Mouse (Mus musculus) embryo, embryonic 10.5 days (tissue): ENCODE measurements at regions not wholly inside any gene's neighbourhood (a gene's known extent, or its start where the extent isn't known, plus 50 kb on each side); places are given as distances from the start of the nearest gene placed in this dataset.
A peak's percentile ranks its signal among the peaks of the same experiment; 100 is the strongest.

ENCODE experiments used
- DNase-seq: peaks from one replicate; pipeline ENCODE4 v3.0.0-alpha.2; 2015; ENCODE audit warnings: low spot score

DNA sequence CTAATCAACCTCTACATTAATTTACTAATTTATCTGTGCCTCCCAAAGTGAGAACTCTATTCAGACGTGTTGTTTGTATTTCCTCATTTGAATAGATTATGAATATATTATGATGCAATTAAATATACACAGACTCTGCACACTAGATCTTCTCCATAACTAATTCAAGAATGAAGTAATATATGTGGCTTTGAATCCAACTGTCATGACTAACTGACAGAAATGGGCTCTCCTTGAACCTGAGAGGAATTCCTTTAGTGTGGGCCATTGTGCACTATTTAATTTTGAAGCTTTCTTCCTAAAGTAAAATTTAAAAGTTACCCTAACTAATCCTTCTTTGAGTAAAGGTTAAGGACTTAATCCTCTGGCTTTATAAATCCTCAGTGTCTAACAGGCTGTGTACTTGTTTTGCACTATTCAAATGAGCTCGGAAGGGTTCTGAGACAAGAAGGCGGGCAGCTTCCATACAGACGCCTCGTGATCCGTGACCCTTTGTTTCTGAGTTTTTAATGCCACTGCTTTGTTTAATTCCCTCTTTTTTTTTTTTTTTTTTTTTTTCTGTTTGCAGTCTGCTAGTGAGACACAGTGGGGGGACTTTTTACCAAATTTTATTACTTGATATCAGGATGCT, 128.0 kb upstream of the Sox2 start:
- no peak for DNase-seq

DNA sequence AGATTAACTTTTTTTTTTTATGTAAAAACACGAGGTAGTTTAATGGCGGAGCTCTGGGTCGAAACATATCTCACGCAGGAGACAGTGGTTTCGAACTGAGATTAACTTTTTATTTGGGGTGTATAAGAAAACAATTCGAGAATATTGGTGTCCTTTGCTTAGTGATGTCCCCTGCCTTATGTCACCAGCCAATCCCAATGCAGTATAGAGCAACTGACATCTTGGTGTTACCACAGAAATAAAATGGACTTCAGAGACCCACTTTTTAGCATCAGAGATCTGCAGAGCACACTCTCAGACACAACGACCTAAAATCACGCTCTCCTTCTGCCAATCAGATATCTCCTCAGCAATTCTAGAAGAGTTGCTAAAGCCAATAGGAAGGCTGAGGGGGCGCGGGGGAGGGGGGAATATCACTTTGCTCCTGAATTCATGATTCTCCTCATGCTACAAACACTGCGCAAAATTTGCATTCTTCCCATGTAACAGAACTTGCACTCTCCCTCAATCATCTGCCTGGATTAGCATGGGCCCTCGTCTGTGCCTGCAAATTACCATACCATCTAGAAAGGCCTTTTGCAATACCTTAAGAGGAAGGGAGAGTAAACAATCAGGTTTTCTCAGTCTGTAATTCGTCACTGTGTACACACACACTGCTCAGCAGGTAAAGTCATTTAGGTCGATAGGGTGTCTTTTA, 128.7 kb upstream of the Sox2 start:
- no peak for DNase-seq

DNA sequence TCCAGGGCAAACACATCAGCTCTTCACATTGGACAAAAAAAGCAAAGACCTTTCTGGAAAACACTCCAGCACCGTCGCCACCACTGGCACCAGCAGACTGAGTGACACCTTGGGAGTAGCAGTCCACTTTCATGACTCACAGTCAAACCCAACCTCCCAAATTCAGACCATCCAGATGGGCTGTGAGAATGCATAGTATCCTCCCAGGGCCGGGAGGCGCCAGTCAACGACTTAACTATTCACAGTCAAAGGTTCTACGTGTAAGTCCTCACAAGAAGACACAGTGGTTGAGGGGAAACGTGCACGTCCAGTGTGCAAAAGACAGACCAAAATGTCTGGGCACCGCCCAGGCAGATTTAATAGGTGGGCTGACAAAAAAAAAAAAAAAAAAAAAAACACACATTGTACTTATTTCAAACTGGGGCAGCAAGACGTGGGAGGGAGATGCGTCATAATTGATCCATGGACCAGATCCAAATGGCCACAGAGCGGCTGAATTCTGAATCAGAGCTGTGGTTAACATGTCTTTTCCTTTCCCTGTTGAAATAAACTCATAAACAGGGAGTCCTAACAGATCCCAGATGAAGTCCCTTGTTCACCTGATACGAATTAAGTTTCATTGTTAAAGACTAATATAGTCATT, 137.6 kb upstream of the Sox2 start:
- DNase-seq, result no peak

DNA sequence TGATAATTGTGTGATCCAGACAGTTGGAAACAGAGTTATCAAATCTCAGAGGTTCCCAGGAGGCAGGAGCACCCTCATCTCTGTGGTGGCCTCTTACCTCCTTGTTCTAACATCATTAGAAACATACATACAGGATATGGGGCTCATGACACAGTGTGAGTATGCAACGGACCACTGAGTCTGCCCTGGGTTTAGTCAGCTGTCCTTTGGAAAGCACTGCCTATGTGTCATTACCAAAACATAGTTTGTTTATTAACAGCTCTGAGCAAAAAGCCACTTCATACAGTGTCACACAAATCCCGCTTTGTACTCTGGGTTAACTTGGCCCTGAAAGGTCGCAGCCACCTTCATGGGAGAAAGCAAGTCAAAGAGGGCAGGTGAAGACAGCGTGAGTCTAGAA, 139.5 kb upstream of the Sox2 start:
- DNase-seq, result no peak

DNA sequence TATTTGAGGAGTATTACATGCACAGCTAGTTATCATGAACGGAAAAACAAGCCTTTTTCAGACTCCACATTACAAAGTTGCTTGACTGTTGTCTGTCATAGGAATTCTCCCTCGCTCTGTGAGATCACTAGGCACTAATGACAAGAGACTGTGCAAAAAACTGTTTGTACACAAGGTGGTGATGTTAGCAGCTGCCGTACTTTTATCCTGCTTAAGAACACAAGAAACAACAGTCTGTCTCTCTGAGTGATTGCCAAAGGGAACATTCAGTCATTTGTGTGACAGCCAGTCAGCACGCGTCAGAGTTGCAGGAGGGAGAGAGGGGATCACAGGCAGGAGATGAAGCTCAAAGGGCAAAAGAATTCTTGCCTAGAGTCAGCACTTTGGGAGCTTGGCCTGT, 141.0 kb upstream of the Sox2 start:
- no peak for DNase-seq

DNA sequence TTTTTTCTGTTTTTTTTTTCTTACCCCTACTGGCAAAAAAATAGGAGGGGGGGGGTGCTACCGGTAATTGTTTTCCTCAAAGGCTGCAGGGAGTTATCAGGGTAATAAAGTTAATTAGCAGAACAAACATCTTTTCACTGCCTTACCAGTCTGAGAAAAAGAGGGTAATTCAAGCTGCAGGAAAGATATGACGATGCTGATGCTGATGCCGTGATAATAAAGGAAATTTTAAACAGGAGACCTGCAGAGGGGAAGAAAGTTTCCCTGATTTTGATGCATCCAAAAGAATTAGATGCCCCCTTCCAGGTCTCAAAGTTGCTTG, 145.7 kb upstream of the Sox2 start:
- no peak for DNase-seq

DNA sequence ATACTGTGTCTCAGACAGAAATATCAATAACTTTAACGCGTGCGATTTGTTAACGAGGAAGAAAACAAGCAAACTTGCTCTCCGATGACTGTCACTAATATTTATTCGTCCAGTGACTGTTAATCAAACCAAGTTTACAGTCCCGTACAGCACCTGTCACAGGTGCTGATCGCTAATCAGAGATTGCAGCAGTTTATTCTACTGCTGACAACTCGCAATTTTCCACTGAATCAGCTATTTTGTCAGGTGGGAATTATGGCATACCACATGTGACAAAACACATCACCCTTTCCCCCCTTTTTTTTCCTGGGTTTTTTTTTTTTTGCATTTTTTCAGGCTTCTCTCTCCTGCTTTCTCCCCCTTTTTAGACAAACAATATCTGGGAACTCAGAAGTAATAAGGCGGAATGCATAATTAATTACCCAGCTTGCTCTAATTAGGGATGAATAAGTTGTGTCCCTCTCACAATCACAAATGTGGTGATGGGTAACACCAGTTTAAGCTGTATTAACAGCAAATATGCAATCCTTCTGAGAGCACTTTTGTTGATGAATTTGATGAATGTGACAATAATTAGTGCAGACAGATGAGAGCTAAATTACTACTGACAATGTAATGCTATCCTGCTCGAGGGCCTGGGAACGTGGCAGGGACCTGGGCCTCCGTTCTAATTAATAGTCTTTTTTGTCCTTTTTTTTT, 146.2 kb upstream of the Sox2 start:
- DNase-seq, result peak; percentile 38

DNA sequence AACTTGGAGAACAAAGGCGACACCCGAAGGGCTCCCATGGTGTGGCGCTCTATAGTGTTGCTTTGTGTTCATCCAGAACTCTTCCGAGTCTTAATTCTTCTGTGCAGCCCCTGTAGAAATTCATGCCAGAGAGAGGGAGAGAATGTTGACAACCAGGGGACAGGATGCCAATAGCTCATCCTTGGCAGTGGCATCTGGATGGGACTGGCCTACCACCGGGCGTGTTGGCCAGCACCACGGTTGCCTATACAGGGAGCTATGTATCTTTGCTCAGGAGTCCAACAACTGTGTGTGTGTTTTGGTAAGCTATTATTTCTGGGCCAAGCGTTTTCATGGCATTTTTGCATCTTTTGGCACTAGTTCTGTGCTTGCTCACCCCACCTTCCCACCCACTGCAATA, 153.4 kb upstream of the Sox2 start:
- no peak for DNase-seq

DNA sequence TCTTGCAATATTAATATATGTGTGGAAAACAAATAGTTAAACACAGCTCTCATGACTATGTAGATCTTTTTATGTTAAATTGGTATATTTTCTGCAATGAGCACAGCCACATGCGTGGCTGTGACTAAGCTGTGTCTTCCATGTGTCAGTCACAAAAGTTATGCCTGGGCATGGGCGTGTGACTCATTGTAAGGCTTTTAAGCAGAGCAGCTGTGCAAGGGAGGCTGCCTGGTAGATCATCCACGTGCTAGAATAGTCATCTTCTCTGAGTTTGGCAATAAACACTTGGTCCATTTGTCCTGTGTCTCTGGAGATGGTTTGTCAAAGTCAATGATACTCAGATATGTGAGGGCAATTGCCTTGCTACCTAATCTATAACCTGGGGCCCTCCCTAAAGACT, 154.6 kb upstream of the Sox2 start:
- DNase-seq, result no peak

DNA sequence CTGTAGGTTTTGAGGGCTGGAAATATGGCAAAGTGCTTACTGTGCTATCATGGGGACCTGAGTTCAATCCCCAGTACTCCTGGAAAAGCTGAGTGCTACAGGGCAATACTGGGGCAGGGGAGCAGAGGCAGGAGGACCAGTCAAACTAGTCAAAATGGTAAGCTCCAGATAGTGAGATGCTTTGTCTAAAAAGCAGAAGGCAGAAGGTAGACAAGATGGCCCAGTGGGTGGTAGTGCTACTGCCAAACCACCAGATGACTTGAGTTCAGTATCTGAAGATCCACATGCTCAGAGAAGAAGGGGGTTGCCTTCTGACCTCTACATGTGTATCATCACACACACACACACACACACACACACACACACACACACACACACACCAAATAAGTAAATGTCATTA, 156.3 kb upstream of the Sox2 start:
- no peak for DNase-seq

DNA sequence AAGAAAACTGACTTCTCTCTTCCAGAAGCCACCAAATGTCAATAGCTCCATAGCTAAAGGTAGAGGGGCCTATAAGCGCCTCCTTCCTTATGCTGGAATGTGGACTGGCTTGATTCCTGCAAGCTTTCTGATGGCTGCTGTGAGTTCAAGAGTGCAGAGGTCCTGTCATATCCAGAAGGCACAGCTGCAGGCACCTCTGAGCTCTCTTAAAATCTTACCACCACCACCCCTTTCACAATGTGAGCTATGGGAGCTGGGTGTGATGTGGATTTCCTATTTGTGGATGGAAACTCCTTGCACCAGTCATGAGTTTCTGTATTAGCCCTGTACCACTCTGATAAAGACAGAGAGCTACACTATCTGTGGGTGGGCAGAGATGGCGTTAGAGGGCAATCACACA, 161.2 kb upstream of the Sox2 start:
- no peak for DNase-seq

DNA sequence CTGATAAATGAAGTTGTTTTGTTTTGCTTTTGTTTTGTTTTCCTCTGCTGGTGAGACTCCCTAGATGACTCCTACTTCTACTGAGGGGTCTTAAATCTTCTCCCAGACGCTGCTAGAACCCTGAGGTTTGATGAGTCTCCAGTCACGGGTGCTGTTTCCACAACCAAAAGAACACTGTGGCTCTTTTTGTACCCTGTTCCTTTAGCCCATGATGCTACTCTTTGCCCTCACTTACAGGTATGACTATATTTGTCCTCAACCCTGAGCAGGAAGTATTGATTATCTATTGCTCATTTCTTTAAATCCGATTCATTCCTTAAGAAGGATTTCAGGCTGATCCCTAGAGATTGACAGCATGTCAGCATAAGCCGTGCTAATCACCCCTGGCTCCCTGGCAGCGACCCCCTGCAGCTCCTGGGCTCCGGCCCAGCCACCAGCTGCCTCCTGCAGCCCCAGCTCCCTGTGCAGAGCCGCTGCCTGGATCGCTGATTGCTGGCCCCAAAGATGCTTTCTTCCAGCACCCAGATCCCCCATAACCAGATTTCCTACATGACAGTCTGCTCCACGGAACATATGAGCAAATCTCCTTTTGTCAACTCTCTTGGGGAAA, 163.7 kb upstream of the Sox2 start:
- DNase-seq, result peak; percentile 15

DNA sequence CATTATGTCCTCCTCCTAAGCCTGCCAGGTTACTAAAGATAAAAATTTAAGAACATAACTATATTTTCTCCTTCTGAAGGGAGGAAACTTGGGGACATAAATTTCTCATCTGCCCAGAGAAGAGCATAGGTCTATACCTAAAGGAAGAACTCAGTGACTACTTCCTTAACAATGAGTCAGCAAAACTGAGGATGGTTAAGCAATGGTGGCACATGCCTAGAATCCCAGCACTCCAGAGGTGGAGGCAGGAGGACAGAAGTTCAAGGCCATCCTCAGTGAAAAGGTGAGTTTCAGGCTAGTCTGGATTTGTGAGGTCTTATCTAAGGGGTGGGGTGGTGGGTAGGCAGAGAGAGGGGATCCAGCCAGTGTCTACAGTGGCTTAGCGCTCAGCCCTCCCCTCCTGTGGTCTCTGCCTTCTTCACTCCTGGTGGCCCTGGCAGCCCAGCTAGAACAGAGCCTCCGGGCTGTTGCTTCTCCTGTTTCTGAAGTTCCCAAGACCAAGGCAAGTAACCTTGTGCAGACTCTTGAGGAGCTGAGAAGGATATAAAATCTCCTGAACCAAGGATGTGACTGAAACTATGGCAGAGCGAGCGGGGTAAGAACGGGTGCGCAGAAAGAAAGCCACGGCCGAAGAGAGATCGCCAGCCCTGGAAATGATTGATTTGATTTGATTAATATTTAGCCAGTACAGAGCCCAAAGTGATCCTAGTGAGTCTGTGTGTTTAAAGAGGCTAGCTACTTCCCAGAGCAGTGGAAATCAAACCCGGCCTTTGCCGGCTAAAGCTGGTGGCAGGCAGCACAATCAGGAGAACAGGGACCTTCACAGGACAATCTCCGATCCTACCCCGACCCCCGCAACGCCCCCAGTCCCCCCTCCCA, 164.6 kb upstream of the Sox2 start:
- peak; percentile 14 for DNase-seq

DNA sequence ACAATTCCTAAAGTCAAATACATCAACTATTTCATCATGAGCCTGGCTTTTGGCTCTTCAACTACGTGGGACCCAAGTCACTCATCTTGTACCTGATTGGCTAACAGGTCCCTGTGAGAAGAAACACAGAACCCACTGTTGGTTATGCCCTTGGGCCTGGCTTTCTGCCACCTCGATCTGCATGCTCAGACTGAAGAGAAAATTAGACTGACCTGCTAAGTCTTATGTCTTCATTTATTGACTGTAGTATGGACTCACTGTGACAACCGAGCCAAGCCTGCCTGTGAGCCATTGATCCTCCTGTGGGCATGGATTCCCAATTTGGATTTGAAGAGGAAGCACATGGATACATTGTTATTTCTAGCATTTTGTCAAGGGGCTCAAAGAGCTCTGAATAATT, 166.3 kb upstream of the Sox2 start:
- DNase-seq, result no peak

DNA sequence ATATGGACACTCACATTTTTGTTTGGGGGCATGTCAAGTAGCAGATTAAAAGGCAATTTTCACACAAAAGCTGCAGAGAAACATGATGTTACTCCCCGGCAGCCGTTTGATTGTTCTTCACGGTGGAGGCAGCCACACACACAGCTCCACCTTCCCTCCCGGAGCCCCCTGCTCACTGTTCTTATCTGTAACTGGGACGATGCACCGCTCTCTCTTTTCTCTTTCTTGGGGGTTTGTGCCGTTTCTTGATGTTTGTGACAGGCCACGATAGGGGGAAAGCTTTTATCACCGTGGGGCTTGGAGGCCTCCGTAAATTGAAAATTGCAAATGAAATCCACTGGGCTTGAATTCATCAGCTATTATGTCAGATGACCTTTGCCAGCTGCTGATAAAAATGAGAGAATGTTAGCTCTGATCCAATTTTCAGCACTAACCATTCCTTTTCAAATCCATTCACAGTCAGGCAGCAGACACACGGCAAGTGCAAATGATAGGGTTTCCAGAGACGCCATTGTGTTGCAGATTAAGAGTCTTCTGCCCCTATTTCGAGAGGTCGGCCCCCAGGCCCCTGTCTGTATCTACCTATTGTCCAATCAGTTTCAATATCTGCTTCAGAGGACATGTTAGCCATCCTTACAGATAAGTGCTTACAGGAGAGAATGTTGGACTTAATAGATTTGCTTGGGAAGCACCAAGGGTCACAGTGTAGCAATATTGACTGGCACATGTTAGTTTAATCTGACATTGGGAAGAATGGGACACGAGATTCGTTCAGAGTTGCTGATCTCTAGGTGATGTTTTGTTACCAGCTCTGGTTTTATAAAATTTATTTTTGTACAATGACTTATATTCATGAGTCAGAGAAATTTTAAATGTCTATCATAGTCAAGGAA, 168.1 kb upstream of the Sox2 start:
- DNase-seq, result peak; percentile 18

DNA sequence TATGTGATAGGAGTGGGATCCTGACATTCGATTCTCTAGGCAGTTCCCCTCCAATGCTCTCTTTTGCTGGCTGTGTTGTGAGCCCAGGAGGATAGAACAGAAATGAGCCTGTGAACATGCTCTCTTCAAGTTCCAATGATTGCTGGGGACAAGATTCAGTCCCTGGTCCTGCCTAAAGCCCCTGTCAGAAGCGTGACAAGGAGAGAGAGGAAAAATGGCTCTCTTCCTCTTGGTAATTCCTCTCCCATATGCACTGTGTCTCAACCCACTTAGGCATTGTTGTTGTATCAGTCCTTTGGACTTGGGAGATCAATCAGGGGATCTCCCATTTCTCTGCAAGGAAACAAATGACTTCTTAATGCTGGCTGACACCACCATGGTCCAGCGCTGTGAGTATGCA, 168.9 kb upstream of the Sox2 start:
- peak; percentile 16 for DNase-seq

DNA sequence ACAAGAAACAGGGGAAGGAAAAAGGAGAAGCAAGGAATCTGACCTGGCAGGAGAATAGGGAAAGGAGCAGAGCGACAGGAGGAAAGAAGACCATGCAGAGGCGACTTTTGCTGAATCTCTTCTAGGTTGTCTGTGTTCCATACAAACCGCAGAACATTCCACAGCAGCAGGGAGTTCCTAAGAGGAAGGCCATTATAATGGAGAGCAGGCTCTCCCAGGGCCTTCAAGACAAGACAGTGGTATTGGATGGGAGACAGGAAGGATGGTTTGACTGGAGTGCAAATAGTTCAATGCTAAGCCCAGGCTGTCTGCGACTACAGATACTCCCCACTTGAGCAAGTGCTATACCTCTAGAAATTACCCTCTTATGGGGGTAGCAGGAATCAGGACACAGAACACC, 176.1 kb upstream of the Sox2 start:
- no peak for DNase-seq

DNA sequence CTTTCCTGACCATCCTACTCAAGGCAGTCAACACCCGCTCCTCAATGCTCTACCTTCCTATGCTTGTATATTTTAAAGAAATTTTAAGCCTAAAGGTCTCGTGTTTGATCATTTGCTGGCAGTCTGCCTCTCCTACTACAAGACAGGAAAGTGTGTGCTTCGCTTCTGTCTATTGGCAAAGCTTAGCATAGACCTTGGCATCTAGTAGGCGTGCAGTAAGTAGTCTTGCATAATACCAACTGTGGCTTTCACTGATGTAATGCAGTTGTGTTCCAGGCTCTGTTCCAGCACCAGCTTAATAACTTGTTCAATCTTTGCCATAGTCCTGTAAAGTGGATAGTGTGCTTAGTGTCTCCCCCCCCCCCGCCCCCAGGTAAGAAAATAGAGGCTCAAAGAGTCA, 179.5 kb upstream of the Sox2 start:
- DNase-seq, result no peak

DNA sequence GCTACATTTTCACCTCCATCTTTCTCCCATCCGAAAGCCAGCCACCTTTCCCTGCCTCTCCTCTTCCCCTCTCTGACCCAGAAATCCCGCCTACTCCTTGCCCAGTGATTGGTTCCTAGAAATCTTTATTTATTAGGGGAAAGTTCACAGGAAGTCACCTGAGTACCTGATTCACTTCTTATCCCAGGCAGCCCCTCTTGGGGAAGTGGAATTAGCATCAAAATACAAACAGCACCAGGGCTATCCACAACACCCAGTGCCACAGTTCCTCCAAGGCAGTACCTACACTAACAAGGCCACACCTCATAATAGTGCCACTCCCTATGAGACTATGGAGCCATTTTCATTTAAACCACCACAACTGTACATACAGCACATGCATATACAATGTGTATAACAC, 180.3 kb upstream of the Sox2 start:
- DNase-seq, result no peak

DNA sequence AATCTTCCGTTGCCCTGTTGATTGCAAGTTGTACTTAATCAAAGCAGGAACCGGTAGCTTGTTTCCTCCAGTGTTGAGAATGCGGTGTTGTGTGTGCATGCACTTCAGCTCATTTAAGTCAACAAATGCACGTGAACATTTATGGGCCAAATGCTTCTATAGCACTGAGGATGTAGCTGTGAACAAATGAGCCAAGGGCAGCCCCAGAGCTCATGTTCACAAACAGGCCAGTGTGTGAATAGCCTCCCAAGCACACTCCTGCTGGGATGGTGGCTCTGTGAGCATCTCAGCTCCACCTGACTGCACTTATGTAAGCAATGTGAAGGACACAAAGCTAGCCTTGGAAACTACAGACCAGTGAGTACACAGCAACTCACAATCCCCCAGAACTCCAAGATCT, 183.9 kb upstream of the Sox2 start:
- no peak for DNase-seq
